Mouse (Mus musculus): ENCODE results near the gene Cnnm3.

DNA sequence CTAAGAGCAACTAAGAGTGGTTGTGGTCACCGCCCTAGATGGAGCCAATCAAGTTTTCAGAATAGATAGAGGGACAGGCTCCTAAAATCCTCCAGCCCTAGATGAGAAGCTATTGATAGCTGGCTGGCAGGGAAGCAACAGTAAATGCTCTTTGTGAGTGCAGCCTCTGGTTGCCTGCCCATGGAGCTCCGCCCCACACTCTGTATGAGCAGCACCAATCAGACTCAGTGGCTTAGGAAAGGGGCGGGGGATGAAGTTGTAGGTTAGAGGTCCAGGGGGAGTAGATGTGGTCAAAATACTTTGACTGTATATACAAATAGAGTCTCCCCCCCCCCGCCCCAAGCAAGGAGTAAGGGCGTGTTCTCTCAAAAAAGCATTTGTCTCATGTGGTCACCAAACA is 44.2 kb upstream of the Cnnm3 start:
- TF ChIP-seq CTCF (IDR thresholded peaks at IDR 0.05) (no peak), EP300 (IDR thresholded peaks at IDR 0.05) (no peak)
